Mouse (Mus musculus) brown adipose tissue, adult 24 weeks (tissue): Measurements from ENCODE around the gene Parvg. TPM values are rescaled to one million over a fixed set of nuclear protein-coding genes. Genes with fewer than 3 reads are reported as not detected.

Source experiments
- H3K27ac ChIP-seq: fragments of 200-500 bp; replicated peaks from 2 replicates; pipeline ENCODE4 v1.5.1; 2012; ENCODE audit warnings: low read depth, mild to moderate bottlenecking, low read length
- H3K4me1 ChIP-seq: fragments of 200-500 bp; 2 replicates; pipeline ENCODE4 v1.6.1; 2012; ENCODE audit warnings: low read length, mixed read lengths; ENCODE audit not compliant: control insufficient read depth, insufficient read depth, insufficient read length
- H3K4me3 ChIP-seq: fragments of 200-500 bp; 2 replicates; pipeline ENCODE4 v1.5.1; 2012; ENCODE audit warnings: low read depth, mild to moderate bottlenecking, low read length, moderate library complexity; ENCODE audit not compliant: insufficient read depth
- polyA plus RNA-seq: library from polyadenylated mRNA; stranded (reverse); fragments of >200 nt; gene quantifications from 2 replicates; pipeline ENCODE4 v1.2.4, GENCODE M21; 2012; ENCODE audit not compliant: missing spikeins, insufficient read depth, insufficient read length

The Parvg gene
- polyA plus RNA-seq, 1 experiment: 0.83 TPM

DNA sequence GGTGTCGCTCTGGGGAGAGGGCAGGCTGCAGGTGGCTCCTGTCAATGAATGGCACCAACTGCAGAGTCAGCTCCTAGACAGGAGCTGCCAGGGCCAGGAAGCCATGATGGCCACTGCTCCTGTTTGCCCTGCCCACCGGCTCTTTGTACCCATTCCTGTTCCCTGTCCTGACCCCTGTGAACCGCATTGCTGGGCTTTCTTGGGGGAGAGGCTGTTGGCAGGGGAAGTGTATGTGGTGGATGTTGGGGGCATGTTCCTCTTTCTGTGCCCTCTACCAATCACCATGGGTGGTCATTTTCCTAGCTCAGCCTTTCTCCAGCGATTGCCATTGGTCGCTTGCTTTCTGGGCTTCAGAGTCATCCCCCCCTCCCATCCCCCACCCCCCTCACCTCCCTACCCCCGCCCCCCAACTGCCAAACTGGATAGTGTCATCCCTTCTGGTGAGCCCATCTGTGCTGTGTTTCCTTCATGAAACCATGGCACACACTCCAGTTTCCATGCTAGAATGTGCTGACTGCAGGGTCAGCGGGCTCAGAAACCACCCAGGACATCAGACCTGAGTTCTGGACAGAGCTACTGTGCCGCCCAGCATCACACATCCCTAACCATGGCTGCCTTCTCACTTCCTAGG lies 2.2 kb upstream of the Parvg start:
- H3K4me1 ChIP-seq: peaks cover 9% of the 10 kb centered on the region
- H3K4me3 ChIP-seq: no peak overlapping the region

GRCm38 (mm10) chr15:84324870-84325553 lies 1.2 kb downstream of the Parvg start:
- Histone ChIP-seq H3K27ac (no peak overlapping the region), H3K4me1 (peaks cover 9% of the 10 kb centered on the region), H3K4me3 (peak overlapping the region; percentile 25)

More for the DNA sequence above, 2.2 kb upstream of the Parvg start:
- no peak overlapping the region for H3K27ac ChIP-seq

- no peak overlapping the region for H3K27ac ChIP-seq
- no peak overlapping the region for H3K4me3 ChIP-seq
- H3K4me1 ChIP-seq: peaks cover 9% of the 10 kb centered on the region
Measured at GRCm38 (mm10) chr15:84325736-84326135, 1.9 kb downstream of the Parvg start.

GRCm38 (mm10) chr15:84328870-84329269 lies 5.0 kb downstream of the Parvg start:
- Histone ChIP-seq H3K4me1 (peaks cover 9% of the 10 kb centered on the region), H3K4me3 (no peak overlapping the region), H3K27ac (no peak overlapping the region)

- Histone ChIP-seq H3K27ac (no peak overlapping the region), H3K4me1 (peaks cover 7% of the 10 kb centered on the region), H3K4me3 (no peak overlapping the region)
Measured at GRCm38 (mm10) chr15:84329940-84330339, 6.1 kb downstream of the Parvg start.

- no peaks in the 10 kb centered on the region for H3K4me1 ChIP-seq
- H3K27ac ChIP-seq: no peak overlapping the region
- no peak overlapping the region for H3K4me3 ChIP-seq
Measured at GRCm38 (mm10) chr15:84331066-84331612, 7.3 kb downstream of the Parvg start.

DNA sequence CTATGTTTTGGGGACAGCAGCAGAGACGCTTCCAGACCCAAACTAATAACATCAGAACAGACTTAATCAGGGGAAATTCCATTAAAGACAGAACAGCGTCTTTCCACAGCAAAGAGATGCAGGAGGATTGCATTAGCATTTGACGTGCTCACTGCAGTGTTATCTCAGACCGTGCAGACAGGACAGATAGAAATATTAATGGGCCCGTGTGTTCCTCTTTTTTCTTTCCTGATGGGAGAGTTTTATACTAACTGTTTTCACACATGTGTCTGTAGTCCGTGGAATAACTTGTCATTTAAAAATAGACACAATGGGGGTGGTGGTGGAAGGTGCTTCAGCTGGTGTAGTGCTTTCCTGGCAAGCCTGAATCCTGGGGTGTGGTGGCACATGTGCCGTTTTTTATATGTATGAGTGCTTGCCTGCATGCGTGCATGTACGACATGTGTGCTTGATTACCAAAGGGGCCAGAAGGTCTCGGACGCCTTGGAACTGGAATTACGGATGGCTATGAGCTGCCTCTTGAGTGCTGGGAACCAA lies 12.5 kb downstream of the Parvg start:
- Histone ChIP-seq H3K4me3 (no peak overlapping the region), H3K27ac (no peak overlapping the region), H3K4me1 (no peaks in the 10 kb centered on the region)

GRCm38 (mm10) chr15:84337599-84337998 lies 13.8 kb downstream of the Parvg start:
- H3K27ac ChIP-seq: no peak overlapping the region
- H3K4me1 ChIP-seq: no peaks in the 10 kb centered on the region
- no peak overlapping the region for H3K4me3 ChIP-seq

- Histone ChIP-seq H3K4me1 (no peaks in the 10 kb centered on the region), H3K4me3 (no peak overlapping the region), H3K27ac (no peak overlapping the region)
Measured at GRCm38 (mm10) chr15:84340926-84341325, 17.1 kb downstream of the Parvg start.

DNA sequence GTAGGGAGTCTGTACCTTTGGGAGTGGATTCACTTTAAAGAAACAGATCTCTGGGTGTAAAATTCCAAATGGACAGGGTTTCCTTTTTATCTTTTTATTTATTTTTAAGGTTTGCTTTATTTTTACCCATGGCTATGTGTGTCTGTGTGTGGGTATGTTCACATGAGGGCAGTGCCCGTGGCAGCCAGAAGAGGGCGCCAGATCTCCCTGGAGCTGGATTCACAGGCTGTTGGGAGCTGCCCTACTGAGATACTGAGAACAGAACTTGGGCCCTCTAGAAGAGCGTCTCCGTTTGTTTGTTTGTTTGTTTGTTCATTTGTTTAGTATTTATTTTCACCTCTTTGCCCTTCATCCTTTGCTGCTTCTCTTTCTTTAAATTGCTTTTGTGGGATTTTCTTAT lies 24.9 kb downstream of the Parvg start:
- H3K4me3 ChIP-seq: no peak overlapping the region
- no peaks in the 10 kb centered on the region for H3K4me1 ChIP-seq
- no peak overlapping the region for H3K27ac ChIP-seq

DNA sequence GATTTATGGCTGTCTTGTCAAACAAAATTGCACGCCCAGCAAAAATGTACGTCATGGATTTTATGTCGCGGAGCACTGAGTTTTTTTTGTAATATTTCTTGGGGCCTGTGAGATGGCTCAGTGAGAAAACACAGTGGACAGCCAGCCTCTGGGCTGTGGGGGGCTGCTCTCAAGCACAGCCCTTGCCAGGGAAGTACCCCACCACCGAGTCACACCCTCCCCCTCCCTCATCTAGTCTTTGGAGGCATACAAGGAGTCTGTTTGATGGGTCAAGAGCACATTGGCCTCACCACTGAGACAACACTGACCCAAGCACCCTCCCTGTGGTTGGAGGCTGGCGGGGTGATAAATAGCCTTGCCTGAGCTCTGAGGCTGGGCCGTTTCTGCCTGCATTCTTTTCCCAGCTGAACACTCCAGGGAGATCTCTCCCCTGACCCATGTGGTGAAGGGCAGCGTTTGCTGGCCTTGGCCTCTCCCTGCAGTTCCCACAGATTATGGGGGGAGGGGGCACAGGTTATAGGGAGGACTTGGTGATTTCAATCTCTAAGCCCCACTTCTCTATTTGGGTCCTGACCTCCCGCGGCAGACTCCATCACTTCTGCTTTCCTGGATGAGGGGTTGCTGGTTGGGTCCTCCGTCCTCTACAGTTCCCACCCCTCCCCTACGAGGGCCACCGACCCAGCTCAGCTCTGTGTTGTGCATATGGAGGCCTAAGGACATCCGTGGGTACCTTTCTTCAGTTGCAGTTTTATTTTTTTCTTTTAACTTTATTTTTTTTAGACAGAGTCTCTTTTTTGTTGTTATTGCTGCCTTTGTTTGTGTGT lies 26.3 kb downstream of the Parvg start:
- Histone ChIP-seq H3K4me3 (no peak overlapping the region), H3K27ac (no peak overlapping the region), H3K4me1 (no peaks in the 10 kb centered on the region)

- H3K27ac ChIP-seq: no peak overlapping the region
- H3K4me3 ChIP-seq: no peak overlapping the region
- H3K4me1 ChIP-seq: no peaks in the 10 kb centered on the region
Measured at GRCm38 (mm10) chr15:84351342-84351741, 27.5 kb downstream of the Parvg start.

- no peak overlapping the region for H3K4me3 ChIP-seq
- H3K4me1 ChIP-seq: no peaks in the 10 kb centered on the region
- H3K27ac ChIP-seq: no peak overlapping the region
Measured at GRCm38 (mm10) chr15:84351915-84352844, 28.4 kb downstream of the Parvg start.

GRCm38 (mm10) chr15:84355081-84355480 lies 31.3 kb downstream of the Parvg start:
- H3K4me1 ChIP-seq: no peaks in the 10 kb centered on the region
- H3K4me3 ChIP-seq: no peak overlapping the region
- H3K27ac ChIP-seq: no peak overlapping the region
